Mouse (Mus musculus): ENCODE data around the gene Alg9.

The Alg9 gene

GRCm38 (mm10) chr9:50877431-50877830 lies 102.6 kb downstream of the Alg9 start:
- in situ Hi-C loops (cut with MboI, MseI) = no loop called here

GRCm38 (mm10) chr9:50882183-50882582 lies 107.4 kb downstream of the Alg9 start:
- in situ Hi-C loops (cut with MboI, MseI) = no loop called here

GRCm38 (mm10) chr9:50884093-50884492 lies 109.3 kb downstream of the Alg9 start:
- in situ Hi-C loops (cut with MboI, MseI) = no loop called here

GRCm38 (mm10) chr9:50884741-50885599 lies 110.2 kb downstream of the Alg9 start:
- in situ Hi-C loops (cut with MboI, MseI) = no loop called here

GRCm38 (mm10) chr9:50885600-50885987 lies 110.8 kb downstream of the Alg9 start:
- in situ Hi-C loops (cut with MboI, MseI) = no loop called here

- in situ Hi-C loops (cut with MboI, MseI) = no loop called here
Measured at GRCm38 (mm10) chr9:50886870-50887269, 112.1 kb downstream of the Alg9 start.

GRCm38 (mm10) chr9:50887351-50887750 lies 112.5 kb downstream of the Alg9 start:
- in situ Hi-C loops (cut with MboI, MseI) = no loop called here

- in situ Hi-C loops (cut with MboI, MseI) = no loop called here
Measured at GRCm38 (mm10) chr9:50889211-50889610, 114.4 kb downstream of the Alg9 start.

- in situ Hi-C loops (cut with MboI, MseI) = no loop called here
Measured at GRCm38 (mm10) chr9:50889964-50890363, 115.1 kb downstream of the Alg9 start.

GRCm38 (mm10) chr9:50890494-50891090 lies 115.8 kb downstream of the Alg9 start:
- in situ Hi-C loops (cut with MboI, MseI) = no loop called here

Data from T-helper 17 cell (primary cell).